Mouse (Mus musculus) stomach, postnatal 0 days (tissue): ENCODE results near the gene Ccdc126.

Source experiments
- CTCF ChIP-seq: IDR thresholded peaks from 2 replicates; pipeline ENCODE4 v1.5.1; 2016; ENCODE audit warnings: antibody characterized with exemption, low read depth, mild to moderate bottlenecking, moderate library complexity
- EP300 ChIP-seq: optimal IDR thresholded peaks from 2 replicates; pipeline ENCODE3; 2016; ENCODE audit warnings: antibody characterized with exemption

DNA sequence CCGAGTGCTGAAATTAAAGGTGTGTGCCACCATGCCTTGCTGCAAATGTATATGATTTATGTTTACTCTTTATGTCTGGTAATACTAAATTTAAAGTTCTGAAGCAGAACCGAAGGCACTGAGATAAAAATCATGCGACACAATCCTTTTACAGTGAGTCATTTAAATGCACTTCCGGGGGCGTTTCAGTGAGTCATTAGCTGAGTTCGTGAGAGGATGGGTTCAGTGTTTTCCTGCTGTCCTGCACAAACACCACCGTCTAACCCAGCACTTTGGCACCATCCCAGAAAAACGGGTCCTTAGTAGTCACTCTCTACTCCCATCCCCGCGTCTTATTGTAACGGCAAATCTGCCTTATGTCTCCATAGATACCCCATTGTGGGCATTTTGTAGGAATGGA is 49.2 kb upstream of the Ccdc126 start:
- TF ChIP-seq CTCF = no peak
- no peak for TF ChIP-seq EP300
